Mouse (Mus musculus) ES-E14 (cell line): ENCODE data around the gene Phf1. TPM values are rescaled to one million over a fixed set of nuclear protein-coding genes. Genes with fewer than 3 reads are reported as not detected.

Experiments
- DNase-seq: peaks from one replicate; pipeline ENCODE4 v3.0.0-alpha.2; 2013; ENCODE audit warnings: low read depth, low spot score
- H3K27ac ChIP-seq: 2 replicates; pipeline ENCODE4 v1.5.1; 2012; ENCODE audit warnings: low read depth, mild to moderate bottlenecking, low read length, moderate library complexity, mixed read lengths; ENCODE audit not compliant: poor library complexity, insufficient read depth, severe bottlenecking
- H3K36me3 ChIP-seq: 2 replicates; pipeline ENCODE4 v1.6.1; 2012; ENCODE audit warnings: mild to moderate bottlenecking, low read length, moderate library complexity, mixed read lengths; ENCODE audit not compliant: control insufficient read depth, poor library complexity, insufficient read depth, severe bottlenecking
- H3K4me1 ChIP-seq, 2 experiments: fragments of 150-350 bp in 1 of 2; sonication (generic) in 1 of 2; 2 replicates each; pipeline ENCODE4 v1.6.1; 2012; ENCODE audit warnings: low read length in 2 of 2, mild to moderate bottlenecking in 1 of 2, mixed read lengths in 1 of 2; ENCODE audit not compliant: control insufficient read depth in 2 of 2, insufficient read depth in 2 of 2, poor library complexity in 1 of 2
- H3K4me3 ChIP-seq, 2 experiments: fragments of 150-350 bp in 1 of 2; sonication (generic) in 1 of 2; 2 replicates each; pipeline ENCODE4 v1.5.1; 2012; ENCODE audit warnings: low read length in 2 of 2, low read depth in 1 of 2, mild to moderate bottlenecking in 1 of 2, mixed read lengths in 1 of 2; ENCODE audit not compliant: insufficient read depth in 1 of 2, poor library complexity in 1 of 2, severe bottlenecking in 1 of 2
- H3K9ac ChIP-seq: 2 replicates; pipeline ENCODE4 v1.6.1; 2012; ENCODE audit warnings: low read depth, mild to moderate bottlenecking, low read length, mixed read lengths; ENCODE audit not compliant: poor library complexity, insufficient read depth, severe bottlenecking
- H3K9me3 ChIP-seq: fragments of 150-350 bp; sonication (generic); 2 replicates; pipeline ENCODE4 v1.6.1; 2012; ENCODE audit warnings: low read depth, mild to moderate bottlenecking, low read length; ENCODE audit not compliant: control insufficient read depth, insufficient read depth
- CHD2 ChIP-seq: IDR thresholded peaks from 2 replicates; pipeline ENCODE4 v1.6.1; 2014; ENCODE audit warnings: mild to moderate bottlenecking, low read depth, low read length, inconsistent platforms
- HCFC1 ChIP-seq: IDR thresholded peaks from 2 replicates; pipeline ENCODE4 v1.6.1; 2012; ENCODE audit warnings: low read length, inconsistent platforms, borderline replicate concordance; ENCODE audit not compliant: insufficient read depth
- MAFK ChIP-seq: IDR thresholded peaks from 2 replicates; pipeline ENCODE4 v1.6.1; 2014; ENCODE audit warnings: mild to moderate bottlenecking, low read depth, low read length, inconsistent platforms; ENCODE audit not compliant: insufficient read depth
- ZC3H11A ChIP-seq: IDR thresholded peaks from 2 replicates; pipeline ENCODE4 v1.6.1; 2012; ENCODE audit warnings: low read depth, mild to moderate bottlenecking, inconsistent platforms, low read length, borderline replicate concordance
- ZNF384 ChIP-seq: IDR thresholded peaks from 2 replicates; pipeline ENCODE4 v1.6.1; 2012; ENCODE audit warnings: low read depth, low read length, inconsistent platforms
- in situ Hi-C, 2 experiments: fragments of 600-800 bp; cut with MboI; formaldehyde crosslinking; loops; one replicate each; pipeline ENCODE4 v1.15.1; 2025; ENCODE audit warnings: low sequenced_read_pairs in 2 of 2, inconsistent platforms in 1 of 2; ENCODE audit not compliant: unreplicated experiment in 2 of 2
- total RNA-seq: library from RNA; depleted of rRNA; stranded (reverse); fragments of 300-350 nt; gene quantifications from 2 replicates; pipeline ENCODE4 v1.2.3, GENCODE M21; 2012; rRNA removed

Gene Phf1
- total RNA-seq, 1 experiment, result 9.4 TPM

- Histone ChIP-seq H3K36me3 (peaks cover 16% of the 10 kb centered on the region), H3K4me1 (peaks cover 0 to 2% of the 10 kb centered on the region in 2 experiments; a peak in 1 of 4 replicates), H3K4me3 (no peak overlapping the region), H3K9ac (no peak overlapping the region), H3K9me3 (no peaks in the 10 kb centered on the region), H3K27ac (no peak overlapping the region)
- in situ Hi-C loops, result no loop called here
- no peak for DNase-seq
- no peak for TF ChIP-seq MAFK
These were observed 46.6 kb downstream of the Phf1 start for GRCm38 (mm10) chr17:26979426-26979825.

GRCm38 (mm10) chr17:26981050-26981449 is 48.2 kb downstream of the Phf1 start:
- H3K36me3 ChIP-seq, result peaks cover 8% of the 10 kb centered on the region
- no peak overlapping the region for H3K27ac ChIP-seq
- no peaks in the 10 kb centered on the region for H3K9me3 ChIP-seq
- H3K4me3 ChIP-seq, result no peak overlapping the region
- no peak for DNase-seq
- TF ChIP-seq CHD2 (no peak), HCFC1 (no peak), MAFK (no peak), ZNF384 (no peak), ZC3H11A (no peak)
- in situ Hi-C loops, result no loop called here
- no peak overlapping the region for H3K9ac ChIP-seq
- no peaks in the 10 kb centered on the region for H3K4me1 ChIP-seq

GRCm38 (mm10) chr17:26983382-26983781 is 50.5 kb downstream of the Phf1 start:
- TF ChIP-seq ZC3H11A, result no peak
- TF ChIP-seq ZNF384, result no peak
- TF ChIP-seq CHD2, result no peak
- no peak for TF ChIP-seq MAFK
- TF ChIP-seq HCFC1, result no peak
- H3K36me3 ChIP-seq, result no peaks in the 10 kb centered on the region; the same call in 1 of the 2 replicates
- DNase-seq, result no peak
- H3K9ac ChIP-seq, result no peak overlapping the region
- in situ Hi-C loops, result no loop called here
- no peak overlapping the region for H3K4me3 ChIP-seq
- no peak overlapping the region for H3K27ac ChIP-seq
- H3K4me1 ChIP-seq, result no peaks in the 10 kb centered on the region
- H3K9me3 ChIP-seq, result no peaks in the 10 kb centered on the region

- H3K9me3 ChIP-seq, result no peaks in the 10 kb centered on the region
- no peak for DNase-seq
- no peak overlapping the region for H3K4me3 ChIP-seq
- H3K4me1 ChIP-seq, result 0 out of 4 replicates have a peak, but pooled peaks cover 0 to 1% of the 10 kb centered on the region in 2 experiments
- no peak overlapping the region for H3K9ac ChIP-seq
- H3K27ac ChIP-seq, result no peak overlapping the region
- in situ Hi-C loops, result no loop called here
- no peak for TF ChIP-seq CHD2
- no peak for TF ChIP-seq ZC3H11A
- no peak for TF ChIP-seq ZNF384
- no peak for TF ChIP-seq MAFK
- TF ChIP-seq HCFC1, result no peak
- no peaks in the 10 kb centered on the region; the same call in 1 of the 2 replicates for H3K36me3 ChIP-seq
These were observed 52.8 kb downstream of the Phf1 start for GRCm38 (mm10) chr17:26985503-26986179.

Other genes starting within 250 kb of the Phf1 start
- 16.6 and 36.3 TPM in 2 replicates for gene Crebrf, start 217.4 kb upstream of the Phf1 start, total RNA-seq
- gene Bnip1, start 152.0 kb upstream of the Phf1 start, total RNA-seq, result 24.5 and 26.1 TPM in 2 replicates
- gene Nkx2-5, start 88.0 kb upstream of the Phf1 start, total RNA-seq, result 1.1 and 3.0 TPM in 2 replicates
- gene Kifc5b, start 16.0 kb upstream of the Phf1 start, total RNA-seq, result 52.5 and 83.4 TPM in 2 replicates
- gene Cuta, start 6.5 kb downstream of the Phf1 start, total RNA-seq, result 43.0 and 60.0 TPM in 2 replicates
- 6.6 and 10.3 TPM in 2 replicates for gene Syngap1, start 8.2 kb downstream of the Phf1 start, total RNA-seq
- gene Zbtb9, start 40.1 kb downstream of the Phf1 start, total RNA-seq, result 6.7 and 8.2 TPM in 2 replicates
- gene Bak1, start 96.0 kb downstream of the Phf1 start, total RNA-seq, result 36.4 and 53.2 TPM in 2 replicates
- 44.1 and 74.5 TPM in 2 replicates for gene Itpr3, start 124.3 kb downstream of the Phf1 start, total RNA-seq
- 175 and 199 TPM in 2 replicates for gene Uqcc2, start 200.9 kb downstream of the Phf1 start, total RNA-seq
- 0.27 TPM in 1 of 2 replicates, not detected in the other for gene Ip6k3, start 234.7 kb downstream of the Phf1 start, total RNA-seq